Mouse (Mus musculus) limb, embryonic 14.5 days (tissue): ENCODE data around the gene Fgfr3. TPM values are rescaled to one million over a fixed set of nuclear protein-coding genes. Genes with fewer than 3 reads are reported as not detected.

Experiments
- ATAC-seq: fragments of 200-750 bp; cut with Nextera tagmentation; 2 replicates; pipeline ENCODE4 v1.8.0; 2017; ENCODE audit warnings: low read depth, moderate number of reproducible peaks, moderate TSS enrichment; ENCODE audit not compliant: low FRiP score
- DNase-seq: peaks from one replicate; pipeline ENCODE4 v3.0.0-alpha.2; 2015; ENCODE audit warnings: low spot score
- H3K27ac ChIP-seq: fragments of 300-500 bp; sonication (generic); replicated peaks from 2 replicates; pipeline ENCODE4 v1.5.1; 2014; ENCODE audit warnings: low read depth, mild to moderate bottlenecking, low read length, moderate library complexity, mixed read lengths
- H3K27me3 ChIP-seq: fragments of 300-500 bp; sonication (generic); 2 replicates; pipeline ENCODE4 v1.6.1; 2014; ENCODE audit warnings: low read length, mixed read lengths; ENCODE audit not compliant: control insufficient read depth, insufficient read depth
- H3K36me3 ChIP-seq: fragments of 300-500 bp; sonication (generic); 2 replicates; pipeline ENCODE4 v1.6.1; 2014; ENCODE audit warnings: mild to moderate bottlenecking, low read length, moderate library complexity, mixed read lengths; ENCODE audit not compliant: control insufficient read depth, insufficient read depth
- H3K4me1 ChIP-seq: fragments of 300-500 bp; sonication (generic); 2 replicates; pipeline ENCODE4 v1.6.1; 2014; ENCODE audit warnings: antibody characterized with exemption, low read length, mixed read lengths; ENCODE audit not compliant: control insufficient read depth, insufficient read depth
- H3K4me2 ChIP-seq: fragments of 300-500 bp; sonication (generic); replicated peaks from 2 replicates; pipeline ENCODE4 v1.6.1; 2014; ENCODE audit warnings: low read depth, mild to moderate bottlenecking, low read length, moderate library complexity; ENCODE audit not compliant: severe bottlenecking
- H3K4me3 ChIP-seq: fragments of 300-500 bp; sonication (generic); replicated peaks from 2 replicates; pipeline ENCODE4 v1.5.1; 2014; ENCODE audit warnings: low read length
- H3K9ac ChIP-seq: fragments of 300-500 bp; sonication (generic); 2 replicates; pipeline ENCODE4 v1.6.1; 2014; ENCODE audit warnings: mild to moderate bottlenecking, low read depth, low read length, moderate library complexity; ENCODE audit not compliant: severe bottlenecking
- H3K9me3 ChIP-seq: fragments of 300-500 bp; sonication (generic); 2 replicates; pipeline ENCODE4 v1.6.1; 2016; ENCODE audit warnings: low read length; ENCODE audit not compliant: control insufficient read depth
- POLR2A ChIP-seq: fragments of 200-500 bp; IDR thresholded peaks from 2 replicates; pipeline ENCODE4 v1.8.0; 2012; ENCODE audit warnings: inconsistent platforms, mild to moderate bottlenecking, moderate library complexity, borderline replicate concordance; ENCODE audit not compliant: insufficient read depth, insufficient read length; ENCODE audit errors: extremely low read depth
- WGBS: fragments of 180-500 bp; shearing (Covaris S2); extraction: QIAGEN DNeasy Blood & Tissue Kit; methylation state at CpG from one replicate; pipeline ENCODE4 v1.1.7; 2014; 5-methylcytosine and 5-hydroxymethylcytosine counted together
- polyA plus RNA-seq, 2 experiments: library from polyadenylated mRNA; depleted of rRNA in 1 of 2; stranded (reverse) in 1 of 2; unstranded in 1 of 2; fragments of >200 nt; fragmentation: Nextera tagmentation in 1 of 2; extraction: Ambion mirVana in 1 of 2; gene quantifications; 2 replicates each; pipeline versions ENCODE4 v1.2.1 to v1.2.3; 2012 to 2014

Gene Fgfr3
- polyA plus RNA-seq, 2 experiments, result 27.5 to 143 TPM

DNA sequence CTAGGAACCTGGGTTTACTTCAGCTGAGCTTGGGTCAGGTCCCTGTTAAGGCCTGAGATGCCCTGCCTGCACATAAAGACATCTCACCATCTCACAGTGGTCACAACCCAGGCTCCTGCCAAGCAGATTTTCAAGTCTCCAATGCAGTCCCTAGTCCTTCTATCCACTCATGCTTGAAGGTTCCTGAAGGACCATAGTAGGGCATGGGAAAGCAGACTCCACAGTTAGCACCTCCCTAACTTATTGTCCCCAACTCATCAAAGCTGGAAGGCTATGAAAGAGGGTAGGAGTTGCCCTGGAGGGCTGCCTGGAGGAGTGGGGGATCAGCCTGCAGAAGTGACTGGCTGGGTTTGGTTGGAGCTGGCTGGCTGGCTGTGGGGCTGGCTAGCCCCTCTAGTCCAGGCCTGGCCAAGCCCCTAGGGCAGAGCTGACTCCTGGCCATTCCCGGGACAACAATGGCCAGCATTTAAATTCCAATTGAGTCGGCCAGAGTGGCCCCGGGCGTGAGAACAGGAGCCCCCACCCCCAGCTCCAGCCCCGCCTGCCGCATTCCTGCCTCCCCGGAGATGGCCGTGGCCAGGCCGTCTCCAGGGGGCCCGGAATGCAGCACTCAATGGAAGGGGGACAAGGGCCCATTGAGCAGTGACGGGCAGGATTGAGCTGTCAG lies 16.4 kb upstream of the Fgfr3 start:
- Histone ChIP-seq H3K27ac (no peak overlapping the region), H3K27me3 (no peaks in the 10 kb centered on the region), H3K4me3 (no peak overlapping the region), H3K9ac (0 out of 2 replicates have a peak overlapping the region, but pooled peaks have one; percentile 4), H3K9me3 (no peaks in the 10 kb centered on the region), H3K36me3 (no peaks in the 10 kb centered on the region), H3K4me1 (peaks cover 16% of the 10 kb centered on the region), H3K4me2 (no peak overlapping the region)
- DNase-seq (no peak), ATAC-seq (no peak)
- WGBS, result 9% methylated on average over 8 of the region's 11 CpGs
- TF ChIP-seq POLR2A, result no peak

DNA sequence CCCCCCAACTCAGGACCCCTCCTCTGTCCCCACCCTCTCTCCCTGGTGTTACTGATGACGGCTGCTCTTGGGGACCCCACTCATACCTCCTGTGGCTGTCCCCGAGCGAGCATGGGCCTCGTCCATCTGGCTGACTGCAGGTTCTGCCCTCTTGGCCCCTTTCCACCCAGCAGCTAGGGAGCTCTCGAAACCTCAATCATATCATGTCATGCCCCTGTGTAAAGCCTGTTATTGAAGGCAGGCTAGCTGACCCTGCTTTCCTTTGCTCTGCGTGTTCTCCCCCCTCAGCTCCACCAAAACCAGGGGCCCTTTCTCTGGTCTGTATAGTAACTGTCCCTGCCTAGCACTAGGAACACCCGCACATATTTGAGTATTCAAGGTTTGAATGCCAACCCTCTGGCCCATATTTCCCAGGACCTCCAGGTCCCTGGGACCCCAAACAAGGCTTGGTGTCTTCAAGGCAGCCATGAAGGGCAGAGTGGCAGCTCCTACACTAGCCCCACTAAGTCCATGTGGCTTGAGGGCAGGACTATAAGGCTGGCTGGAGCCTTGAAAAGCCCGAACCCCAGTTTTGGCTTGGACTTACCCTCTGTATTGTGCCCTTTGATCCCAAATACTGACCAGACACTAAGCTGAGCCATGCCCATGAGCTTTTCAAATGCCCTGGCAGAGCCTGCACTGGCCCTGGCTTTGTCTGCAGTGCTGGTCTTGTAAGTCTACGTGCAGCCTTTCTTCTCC lies 15.7 kb upstream of the Fgfr3 start:
- Histone ChIP-seq H3K27me3 (no peaks in the 10 kb centered on the region), H3K9ac (0 out of 2 replicates have a peak overlapping the region, but pooled peaks have one; percentile 4), H3K9me3 (no peaks in the 10 kb centered on the region), H3K27ac (no peak overlapping the region), H3K36me3 (no peaks in the 10 kb centered on the region), H3K4me3 (no peak overlapping the region), H3K4me1 (peaks cover 10% of the 10 kb centered on the region; the same call in 1 of the 2 replicates), H3K4me2 (no peak overlapping the region)
- WGBS, result 53% methylated on average over 9 of the region's 9 CpGs
- no peak for TF ChIP-seq POLR2A
- DNase-seq (no peak), ATAC-seq (no peak)

GRCm38 (mm10) chr5:33706350-33706629 lies 15.2 kb upstream of the Fgfr3 start:
- no peak overlapping the region for H3K9ac ChIP-seq
- peaks cover 10% of the 10 kb centered on the region; the same call in 1 of the 2 replicates for H3K4me1 ChIP-seq
- DNase-seq (no peak), ATAC-seq (no peak)
- H3K36me3 ChIP-seq, result no peaks in the 10 kb centered on the region
- no peaks in the 10 kb centered on the region for H3K27me3 ChIP-seq
- no peak overlapping the region for H3K4me2 ChIP-seq
- no peak for TF ChIP-seq POLR2A
- H3K9me3 ChIP-seq, result no peaks in the 10 kb centered on the region
- no peak overlapping the region for H3K27ac ChIP-seq
- no peak overlapping the region for H3K4me3 ChIP-seq
- 84% methylated on average over 1 of the region's 1 CpGs for WGBS

DNA sequence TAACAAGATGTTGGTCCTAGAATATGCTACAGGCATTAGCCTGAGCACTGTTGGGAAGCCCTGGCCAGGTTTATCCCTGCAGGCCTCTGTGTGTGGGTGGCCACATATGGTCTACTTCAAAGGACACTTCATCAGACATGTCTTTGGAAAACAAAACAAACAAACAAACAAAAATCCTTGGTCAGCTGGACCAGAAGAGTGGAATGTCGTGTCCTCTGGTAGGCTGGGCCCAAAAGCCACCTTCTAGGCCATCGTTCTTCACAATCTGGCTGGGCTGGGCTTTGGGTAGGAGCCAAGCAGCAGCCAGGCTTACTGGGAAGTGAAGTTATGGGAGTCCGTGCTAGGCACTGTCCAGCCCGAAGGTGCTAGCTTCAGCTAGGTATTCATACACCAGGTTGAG lies 14.3 kb upstream of the Fgfr3 start:
- Histone ChIP-seq H3K9me3 (no peaks in the 10 kb centered on the region), H3K4me2 (no peak overlapping the region), H3K9ac (no peak overlapping the region), H3K27me3 (no peaks in the 10 kb centered on the region), H3K27ac (no peak overlapping the region), H3K36me3 (no peaks in the 10 kb centered on the region), H3K4me1 (peaks cover 9% of the 10 kb centered on the region; the same call in 1 of the 2 replicates), H3K4me3 (no peak overlapping the region)
- TF ChIP-seq POLR2A, result no peak
- DNase-seq (no peak), ATAC-seq (no peak)
- WGBS, result 60% methylated on average over 4 of the region's 4 CpGs

GRCm38 (mm10) chr5:33709037-33709436 lies 12.4 kb upstream of the Fgfr3 start:
- H3K27me3 ChIP-seq, result no peaks in the 10 kb centered on the region
- 62% methylated on average over 2 of the region's 2 CpGs for WGBS
- no peak for TF ChIP-seq POLR2A
- H3K27ac ChIP-seq, result no peak overlapping the region
- H3K4me1 ChIP-seq, result peaks cover 8% of the 10 kb centered on the region; the same call in 1 of the 2 replicates
- H3K4me2 ChIP-seq, result no peak overlapping the region
- H3K36me3 ChIP-seq, result no peaks in the 10 kb centered on the region
- H3K4me3 ChIP-seq, result no peak overlapping the region
- DNase-seq (no peak), ATAC-seq (no peak)
- H3K9me3 ChIP-seq, result no peaks in the 10 kb centered on the region
- no peak overlapping the region for H3K9ac ChIP-seq
